Mouse (Mus musculus): Measurements from ENCODE around the gene Apobec3.
"Not testable (repeated sequence)": the region's sequence is repeated elsewhere in the genome, so short reads cannot be mapped to it uniquely, and the experiment has no call there.

The Apobec3 gene

DNA sequence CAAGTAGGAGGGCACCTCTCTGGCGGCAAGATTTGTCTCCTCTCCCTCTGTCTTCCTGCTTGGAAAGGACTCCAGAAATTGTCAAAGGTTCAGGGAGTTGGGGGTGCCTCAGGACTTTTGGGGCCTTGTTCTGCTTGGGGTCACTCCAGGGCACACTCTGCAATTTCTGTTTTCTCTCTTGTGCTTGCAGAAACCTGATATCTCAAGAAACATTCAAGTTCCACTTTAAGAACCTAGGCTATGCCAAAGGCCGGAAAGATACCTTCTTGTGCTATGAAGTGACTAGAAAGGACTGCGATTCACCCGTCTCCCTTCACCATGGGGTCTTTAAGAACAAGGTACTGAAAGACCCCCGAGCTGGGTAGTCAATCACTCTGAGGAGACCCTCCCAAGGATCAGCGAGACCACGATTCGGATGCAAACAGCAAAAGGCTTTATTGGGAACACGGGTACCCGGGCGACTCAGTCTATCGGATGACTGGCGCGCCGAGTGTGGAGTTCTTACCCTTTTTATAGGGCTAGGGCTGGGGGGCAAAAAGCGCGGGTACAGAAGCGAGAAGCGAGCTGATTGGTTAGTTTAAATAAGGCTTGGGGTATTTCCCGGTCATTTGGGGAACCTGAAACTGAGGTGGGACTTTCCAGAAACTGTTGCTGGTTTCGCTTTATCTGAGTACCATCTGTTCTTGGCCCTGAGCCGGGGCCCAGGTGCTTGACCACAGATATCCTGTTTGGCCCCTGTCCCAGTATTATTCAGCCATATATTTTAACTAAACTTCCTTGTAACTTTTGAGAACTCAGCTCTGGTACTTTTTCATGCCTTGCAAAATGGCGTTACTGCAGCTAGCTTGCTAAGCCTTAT, 4.0 kb downstream of the Apobec3 start:
- DNase-seq (ENCODE audit: low read depth, low spot score), result not testable (repeated sequence)

DNA sequence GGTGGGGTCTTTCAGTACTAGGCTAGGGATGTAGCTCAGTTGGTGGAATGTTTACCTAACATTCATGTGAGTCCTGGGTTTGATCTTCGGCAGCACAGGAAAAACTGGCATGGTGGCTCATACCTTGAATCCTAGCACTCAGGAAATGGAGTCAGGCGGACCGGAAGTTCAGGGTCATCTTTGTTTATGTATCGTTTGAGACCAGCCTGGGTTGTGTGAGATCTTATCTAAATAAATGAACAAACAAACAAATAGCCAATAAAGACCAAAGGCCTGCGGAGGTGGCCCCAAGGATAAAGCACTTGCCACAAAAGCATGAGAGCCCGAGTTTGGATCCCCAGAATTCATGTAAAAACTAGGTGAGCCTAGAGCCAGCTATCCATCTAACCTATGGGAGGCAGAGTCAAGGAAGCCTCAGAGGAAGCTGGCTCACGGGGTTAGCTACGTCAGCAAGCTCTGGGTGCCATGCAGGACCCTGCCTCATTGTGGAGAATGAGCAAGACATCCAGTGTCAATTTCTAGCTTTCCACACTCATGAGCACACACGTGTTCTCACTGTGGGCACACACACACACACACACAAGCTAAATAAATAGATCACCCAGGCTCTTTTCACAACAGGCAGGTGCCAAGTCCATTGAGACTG, 4.7 kb downstream of the Apobec3 start:
- no peak for DNase-seq (ENCODE audit: low read depth, low spot score)

DNA sequence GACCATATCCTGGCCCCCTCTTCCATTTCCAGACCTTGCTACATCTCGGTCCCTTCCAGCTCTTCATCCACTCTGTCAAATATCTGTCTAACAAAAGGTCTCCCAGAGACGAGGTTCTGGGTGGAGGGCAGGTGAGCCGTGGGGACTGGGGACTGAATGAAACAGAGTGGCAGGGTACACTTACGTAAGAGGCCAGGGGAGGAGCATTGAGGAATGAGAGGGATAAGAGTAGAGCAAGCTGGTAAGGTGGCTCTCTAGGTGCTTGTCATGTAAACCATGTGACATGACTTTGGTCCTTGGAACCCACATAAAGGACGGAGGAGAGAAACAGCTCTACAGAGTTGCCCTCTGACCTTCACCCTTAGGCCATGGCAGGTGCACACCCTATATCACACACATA, 7.5 kb downstream of the Apobec3 start:
- no peak for DNase-seq (ENCODE audit: low read depth, low spot score)

DNA sequence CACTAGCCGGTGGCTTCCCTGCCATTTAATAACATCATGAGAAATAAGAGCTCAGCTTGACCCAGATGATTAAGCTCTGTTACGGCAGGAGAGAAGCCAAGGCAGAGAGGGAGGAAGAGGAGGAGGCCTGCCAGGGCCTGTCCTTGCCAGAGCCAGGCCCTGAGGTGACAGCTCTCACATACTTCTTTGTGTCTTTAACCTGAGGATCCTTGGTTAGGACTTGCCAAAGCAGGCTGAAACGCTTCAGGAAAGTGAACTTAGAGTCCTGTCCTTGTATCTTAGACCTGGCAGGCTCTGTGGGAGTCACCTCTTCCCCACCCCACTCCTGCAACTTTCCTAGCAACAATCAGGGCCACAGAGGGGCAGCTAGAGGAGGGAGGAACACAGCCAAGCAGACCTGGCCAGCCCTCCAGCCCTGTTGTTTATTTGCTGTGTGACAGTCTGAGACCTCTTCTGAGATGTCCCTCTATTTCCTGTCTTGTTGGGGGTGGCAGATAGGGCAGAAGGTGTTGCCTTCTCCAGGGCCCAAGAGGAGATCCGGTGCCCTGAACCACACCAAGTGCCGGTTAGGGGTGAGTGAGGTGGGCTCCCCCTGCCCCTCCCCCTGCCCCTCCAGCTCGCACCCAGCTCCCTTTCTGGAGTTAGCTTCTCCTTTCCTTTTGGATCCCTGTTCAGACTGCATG, 8.5 kb downstream of the Apobec3 start:
- DNase-seq (ENCODE audit: low read depth, low spot score), result no peak

DNA sequence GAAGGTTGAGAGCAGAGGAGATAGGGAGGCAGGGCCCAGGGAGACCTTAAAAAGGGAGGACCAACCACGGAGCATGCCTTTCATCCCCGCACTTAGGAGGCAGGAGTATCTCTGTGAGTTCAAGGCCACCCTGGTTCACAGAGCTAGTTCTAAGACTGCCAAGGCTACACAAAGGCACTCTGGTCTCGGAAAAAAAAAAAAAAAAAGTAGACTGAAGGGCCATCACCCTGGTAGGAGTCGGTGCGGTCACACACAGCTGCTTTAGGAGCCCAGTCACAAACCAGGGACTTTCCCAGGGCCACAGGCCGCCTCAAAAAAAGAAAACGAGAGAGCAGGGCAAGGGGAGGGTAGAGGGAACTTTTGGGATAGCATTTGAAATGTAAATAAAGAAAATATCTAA, 9.3 kb downstream of the Apobec3 start:
- no peak for DNase-seq (ENCODE audit: low read depth, low spot score)

DNA sequence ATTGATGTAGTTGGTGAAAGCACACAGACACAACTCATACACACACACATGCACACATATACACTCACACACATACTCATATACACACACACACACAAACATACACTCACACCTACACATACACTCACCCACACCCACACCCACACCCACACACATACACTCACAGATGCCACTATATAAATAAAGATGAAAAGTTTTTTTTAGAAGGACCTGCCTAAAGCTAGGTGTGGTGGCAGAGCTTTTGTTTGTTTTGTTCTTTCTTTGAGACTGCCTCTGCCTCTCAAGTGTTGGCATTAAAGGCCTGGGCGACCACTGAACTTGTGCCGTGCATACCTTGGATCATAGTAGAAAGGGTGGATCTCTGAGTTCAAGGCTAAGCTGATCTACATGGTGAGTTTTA, 9.9 kb downstream of the Apobec3 start:
- no peak for DNase-seq (ENCODE audit: low read depth, low spot score)

DNA sequence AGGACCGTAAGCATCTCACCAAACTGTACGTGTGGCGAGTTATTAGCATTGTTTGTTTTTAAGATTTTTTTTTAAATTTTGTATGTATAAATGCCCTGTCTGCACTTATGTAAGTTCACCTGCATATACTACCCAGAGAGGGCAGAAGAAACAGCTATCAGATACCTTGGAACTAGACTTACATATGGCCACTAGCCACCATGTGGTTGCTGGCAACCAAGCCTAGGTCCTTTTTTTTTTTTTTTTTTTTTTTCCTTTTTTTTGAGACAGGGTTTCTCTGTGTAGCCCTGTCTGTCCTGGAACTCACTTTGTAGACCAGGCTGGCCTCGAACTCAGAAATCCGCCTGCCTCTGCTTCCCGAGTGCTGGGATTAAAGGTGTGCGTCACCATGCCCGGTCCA, 11.6 kb downstream of the Apobec3 start:
- not testable (repeated sequence) for DNase-seq (ENCODE audit: low read depth, low spot score)

DNA sequence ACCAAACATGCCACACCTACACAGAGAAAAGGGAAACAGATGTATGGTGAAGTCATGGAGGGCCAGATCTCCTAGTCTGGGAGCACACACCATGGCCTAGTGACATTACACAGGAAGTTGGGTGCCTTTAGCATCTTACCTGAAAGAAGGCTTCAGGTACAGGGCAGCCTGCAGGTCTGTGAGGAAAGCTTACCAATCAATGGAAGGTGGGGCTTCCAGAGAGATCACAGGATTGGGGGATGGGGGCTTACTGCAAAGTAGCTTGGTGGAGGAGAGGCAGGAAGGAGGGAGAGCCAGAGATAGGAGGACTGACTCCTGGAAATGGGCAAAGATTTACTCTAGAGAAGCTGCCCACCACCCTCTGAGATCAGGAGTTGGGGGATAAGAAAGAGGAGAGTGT, 12.5 kb downstream of the Apobec3 start:
- DNase-seq (ENCODE audit: low read depth, low spot score), result no peak

DNA sequence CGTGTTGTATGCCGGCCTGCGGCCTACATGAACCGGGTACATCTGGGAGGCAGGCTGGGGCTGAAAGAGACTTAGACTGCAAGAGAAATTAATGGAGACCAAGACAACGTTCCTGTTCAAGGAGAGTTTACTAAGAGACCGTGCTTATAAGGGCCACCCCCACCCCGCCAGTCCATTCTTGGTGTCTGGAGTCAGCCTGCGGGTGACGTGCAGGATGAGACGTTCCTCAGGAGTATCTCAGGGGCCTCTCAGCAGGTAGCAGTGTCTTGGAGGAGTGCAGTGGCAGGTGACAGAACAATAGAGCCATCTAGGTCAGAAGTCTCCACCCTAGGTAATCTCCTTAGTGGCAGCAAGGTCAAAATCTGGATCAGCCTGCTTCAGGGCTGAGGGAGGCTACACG, 13.2 kb downstream of the Apobec3 start:
- DNase-seq (ENCODE audit: low read depth, low spot score), result not testable (repeated sequence)

DNA sequence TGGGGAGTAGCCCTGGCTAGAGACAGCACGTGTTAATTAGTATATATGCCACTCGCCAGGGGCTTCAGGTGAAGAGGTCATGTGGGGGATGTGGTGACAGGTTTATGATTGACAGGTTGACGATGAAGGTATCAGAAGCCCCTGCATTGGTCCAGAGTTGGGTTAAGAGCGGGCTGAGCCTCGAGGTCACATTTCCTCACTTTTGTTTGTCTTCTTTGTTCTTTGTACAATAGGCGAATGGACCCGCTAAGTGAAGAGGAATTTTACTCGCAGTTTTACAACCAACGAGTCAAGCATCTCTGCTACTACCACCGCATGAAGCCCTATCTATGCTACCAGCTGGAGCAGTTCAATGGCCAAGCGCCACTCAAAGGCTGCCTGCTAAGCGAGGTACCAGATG, 13.8 kb downstream of the Apobec3 start:
- DNase-seq (ENCODE audit: low read depth, low spot score), result no peak

DNA sequence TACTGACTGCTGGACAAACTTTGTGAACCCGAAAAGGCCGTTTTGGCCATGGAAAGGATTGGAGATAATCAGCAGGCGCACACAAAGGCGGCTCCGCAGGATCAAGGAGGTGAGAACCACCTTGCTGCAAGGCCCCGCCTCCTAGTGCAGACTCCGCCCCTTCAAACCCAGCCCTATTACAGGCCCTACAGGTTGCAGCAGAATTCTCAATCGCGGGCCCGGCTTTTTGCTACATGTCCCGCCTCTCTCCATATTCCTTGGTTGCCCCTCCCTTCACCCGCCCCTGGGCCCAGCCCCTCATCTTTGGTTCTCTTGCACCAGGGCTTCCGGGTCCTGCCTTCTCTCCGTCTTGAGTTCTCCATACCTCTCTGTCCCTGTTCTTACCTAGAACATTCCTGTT, 15.4 kb downstream of the Apobec3 start:
- no peak for DNase-seq (ENCODE audit: low read depth, low spot score)

DNA sequence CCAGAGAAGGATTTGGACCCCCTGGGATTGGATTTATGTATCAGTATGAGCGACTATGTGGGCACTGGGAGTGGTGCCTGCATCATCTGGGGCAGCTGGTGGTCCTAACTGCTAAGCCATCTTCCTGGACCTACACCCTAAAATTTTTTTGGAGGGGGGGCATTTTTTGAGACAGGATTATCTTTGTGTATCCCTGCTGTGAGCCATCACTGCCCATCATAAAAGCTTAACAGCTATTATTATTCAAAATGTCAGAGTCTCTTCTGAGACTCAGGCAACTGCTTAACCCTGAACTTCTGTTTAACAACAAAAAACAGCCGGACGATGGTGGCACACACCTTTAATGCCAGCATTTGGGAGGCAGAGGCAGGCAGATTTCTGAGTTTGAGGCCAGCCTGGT, 17.5 kb downstream of the Apobec3 start:
- not testable (repeated sequence) for DNase-seq (ENCODE audit: low read depth, low spot score)

DNA sequence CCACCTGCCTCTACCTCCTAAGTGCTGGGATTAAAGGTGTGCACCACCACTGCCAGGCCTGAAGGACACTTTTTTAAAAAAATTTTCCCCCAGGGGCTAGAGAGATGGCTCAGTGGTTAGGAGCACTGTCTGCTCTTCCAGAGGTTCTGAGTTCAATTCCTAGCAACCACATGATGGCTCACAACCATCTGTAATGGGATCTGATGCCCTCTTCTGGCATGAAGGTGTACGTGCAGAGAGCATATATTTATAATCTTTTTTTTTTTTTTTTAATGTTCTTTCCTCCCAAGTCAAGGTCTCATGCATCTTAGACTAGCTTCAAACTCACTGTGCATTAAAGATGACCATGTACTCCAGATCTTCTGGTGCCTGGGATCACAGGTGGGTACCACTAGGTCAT, 19.4 kb downstream of the Apobec3 start:
- DNase-seq (ENCODE audit: low read depth, low spot score), result not testable (repeated sequence)

DNA sequence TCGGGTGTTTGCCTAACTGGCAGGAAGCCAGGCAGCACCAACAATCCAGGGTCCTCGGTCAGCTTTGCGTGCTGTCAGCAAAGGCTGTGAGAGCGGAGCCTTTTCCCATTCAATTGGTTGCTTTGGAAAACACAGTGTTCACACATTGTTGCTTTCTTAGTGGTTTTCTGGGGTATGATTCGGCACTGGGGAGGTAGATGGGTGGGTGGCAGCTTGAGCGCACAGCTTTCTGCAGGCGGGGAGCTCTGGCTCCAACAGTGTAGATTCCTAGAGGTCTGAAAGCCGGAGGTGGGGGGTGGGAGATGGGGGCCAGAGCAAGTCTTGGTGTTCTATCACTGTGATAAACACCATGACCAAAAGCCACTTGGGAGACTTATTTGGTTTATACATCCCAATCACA, 19.9 kb downstream of the Apobec3 start:
- no peak for DNase-seq (ENCODE audit: low read depth, low spot score)

DNA sequence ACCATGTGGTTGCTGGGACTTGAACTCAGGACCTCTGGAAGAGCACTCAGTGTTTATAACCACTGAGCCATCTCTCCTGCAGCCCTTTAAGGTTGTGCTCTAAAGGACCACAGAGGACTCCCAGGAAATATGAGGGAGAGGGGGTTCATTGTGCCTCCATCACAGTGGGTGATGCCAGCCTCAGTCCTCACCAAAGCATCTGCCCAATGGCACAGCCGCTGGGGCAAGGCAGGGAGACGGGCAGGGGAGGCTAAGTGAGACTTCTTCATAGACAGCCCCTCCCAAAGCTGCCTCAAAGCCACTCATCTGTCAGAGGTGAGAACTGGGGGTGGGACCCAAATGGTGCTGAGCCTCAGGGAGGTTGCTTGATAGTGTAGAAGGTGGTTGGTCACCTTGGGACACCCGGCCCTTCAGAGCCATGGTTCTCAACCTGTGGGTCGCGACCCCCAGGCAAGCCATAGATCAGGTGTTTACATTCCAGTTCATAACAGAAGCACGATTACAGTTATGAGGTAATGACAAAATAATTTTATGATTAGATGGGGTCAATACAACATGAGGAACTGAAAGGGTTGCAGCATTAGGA, 22.4 kb downstream of the Apobec3 start:
- no peak for DNase-seq (ENCODE audit: low read depth, low spot score)

DNA sequence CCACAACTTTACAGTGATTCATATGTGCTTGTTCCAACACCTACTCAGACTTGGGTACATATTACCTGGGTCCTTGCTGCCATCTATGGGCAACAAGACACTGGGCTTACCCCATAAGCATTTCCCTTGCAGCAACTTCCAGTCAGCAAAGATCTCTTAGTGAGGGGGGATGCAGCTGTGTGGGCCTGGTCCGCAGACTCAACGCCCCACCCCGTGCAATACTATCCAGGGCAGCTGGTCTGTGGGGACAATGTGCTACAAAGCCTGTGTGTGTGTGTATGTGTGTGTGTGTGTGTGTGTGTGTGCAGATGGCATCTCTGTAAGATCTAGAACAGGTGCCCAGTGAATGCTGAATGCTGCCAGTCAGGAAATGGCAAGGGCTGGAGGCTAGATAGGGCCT, 22.9 kb downstream of the Apobec3 start:
- DNase-seq (ENCODE audit: low read depth, low spot score), result no peak

DNA sequence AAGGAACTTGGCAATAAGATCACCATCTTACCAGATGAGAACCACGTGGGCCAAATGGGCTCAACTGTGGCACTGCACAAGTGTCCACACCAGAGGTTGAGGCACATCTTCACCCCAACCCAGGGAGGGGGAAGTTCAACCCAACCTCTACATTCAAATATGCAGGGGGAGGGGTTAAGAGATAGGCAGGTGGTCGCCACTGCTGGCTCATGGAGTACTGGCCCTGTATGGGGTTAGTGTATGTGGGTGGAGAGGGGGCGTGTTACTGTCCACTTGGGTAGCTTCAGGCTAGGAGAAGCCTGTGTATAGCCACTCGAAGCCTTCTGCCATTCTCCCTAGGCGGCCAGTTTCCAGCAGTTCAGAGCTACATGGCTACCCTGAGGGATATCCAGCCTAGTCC, 24.7 kb downstream of the Apobec3 start:
- no peak for DNase-seq (ENCODE audit: low read depth, low spot score)

DNA sequence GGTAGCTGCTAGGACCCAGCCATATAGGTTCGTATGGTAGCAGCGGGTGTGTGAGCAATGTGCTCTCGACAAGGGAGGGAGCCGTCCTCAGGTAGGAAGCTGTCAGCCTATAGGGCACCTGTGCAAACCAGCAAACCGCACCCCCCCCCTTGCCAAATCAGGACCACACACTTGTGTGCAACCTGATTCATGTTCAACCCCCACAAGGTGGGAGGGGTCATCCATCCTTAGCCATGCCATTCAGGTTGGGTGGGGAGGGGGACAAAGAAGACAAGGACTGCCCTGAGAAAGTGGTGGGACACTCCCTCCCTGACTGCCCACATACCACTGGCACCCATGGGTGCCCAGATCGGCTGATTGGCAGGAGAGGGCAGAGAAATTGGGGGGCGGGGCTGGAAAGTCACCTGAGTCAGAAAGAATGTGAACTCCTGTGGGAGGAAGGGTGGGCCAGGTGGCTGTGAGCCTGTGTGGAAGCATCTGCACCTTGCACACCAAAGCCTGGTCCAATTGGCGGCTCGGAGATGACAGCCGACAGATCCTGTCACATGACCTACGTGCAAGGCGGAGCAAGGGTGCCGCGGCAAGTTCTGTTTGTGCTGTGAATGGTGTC, 25.8 kb downstream of the Apobec3 start:
- no peak for DNase-seq (ENCODE audit: low read depth, low spot score)

DNA sequence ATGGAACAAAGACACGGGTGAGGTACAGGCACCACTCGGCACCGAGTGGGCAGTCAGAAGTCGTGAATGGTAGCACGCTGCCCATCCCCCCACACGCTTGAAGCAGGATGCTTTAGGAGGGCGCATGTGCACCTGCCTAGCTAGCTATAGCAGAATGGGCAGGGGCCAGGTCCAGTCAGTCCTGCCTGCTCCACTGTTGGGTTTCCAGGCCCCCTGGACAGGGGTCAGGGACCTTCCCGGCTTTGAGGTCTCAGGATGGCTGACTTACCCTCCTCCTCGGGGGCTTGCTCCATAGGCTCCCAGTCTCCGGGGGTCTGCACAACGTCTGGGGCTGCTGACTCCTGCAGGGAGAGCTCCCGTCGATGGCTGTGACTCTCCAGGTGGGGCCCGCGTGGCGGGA, 27.0 kb downstream of the Apobec3 start:
- DNase-seq (ENCODE audit: low read depth, low spot score), result no peak

DNA sequence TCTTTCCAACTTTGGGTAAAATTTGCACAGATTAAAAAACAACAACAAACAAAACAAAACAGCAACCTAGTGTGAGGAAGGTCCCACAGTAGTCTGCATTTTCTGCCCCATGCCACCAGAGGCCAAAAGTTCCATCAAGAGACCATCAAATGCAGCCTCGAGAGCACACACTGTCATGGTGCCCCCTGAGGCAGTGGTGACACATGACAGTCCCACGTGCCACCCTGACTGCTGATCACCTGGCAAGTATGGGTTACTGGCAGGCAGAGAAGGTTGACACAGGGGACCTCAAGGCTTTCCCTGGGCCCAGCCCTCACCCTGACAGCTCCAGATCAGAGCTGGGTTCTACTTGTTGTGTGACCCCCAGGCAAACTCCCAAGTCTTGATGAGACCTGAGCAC, 28.3 kb downstream of the Apobec3 start:
- no peak for DNase-seq (ENCODE audit: low read depth, low spot score)

DNA sequence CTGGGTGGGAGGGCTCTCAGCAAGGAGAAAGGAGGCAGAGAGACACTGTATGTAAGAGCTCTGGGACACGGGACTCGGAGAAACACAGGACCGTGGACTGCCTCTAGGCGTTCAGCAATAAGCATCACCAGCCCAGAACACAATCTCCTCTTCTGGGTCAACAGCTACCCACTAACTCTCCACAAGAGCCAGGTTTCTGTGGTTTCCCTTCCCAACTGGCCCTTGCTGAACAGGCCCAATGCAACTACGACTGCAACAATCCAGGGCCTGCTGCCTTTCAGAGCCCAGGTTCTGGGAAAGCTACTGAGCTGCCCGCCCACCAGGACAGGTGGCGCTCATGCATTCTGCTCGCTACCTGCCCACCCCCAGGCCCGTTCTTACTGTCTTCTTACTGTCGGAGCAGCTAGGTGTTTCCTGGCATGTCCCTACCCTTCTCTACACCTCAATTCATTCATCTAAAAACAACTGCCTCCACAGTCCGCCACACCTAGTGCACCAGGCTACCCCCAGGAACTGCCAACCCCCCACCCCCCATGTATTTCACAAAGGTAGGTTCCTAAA, 35.5 kb downstream of the Apobec3 start:
- no peak for DNase-seq (ENCODE audit: low read depth, low spot score)

Data from retina, adult 2 months (tissue).